Mouse (Mus musculus): ENCODE results near the gene Plekha4. TPM values are rescaled to one million over a fixed set of nuclear protein-coding genes. Genes with fewer than 3 reads are reported as not detected.

The Plekha4 gene
- under 1 TPM in 1 of 2 experiments, not detected in 1; 0.15 TPM for total RNA-seq (2023)

DNA sequence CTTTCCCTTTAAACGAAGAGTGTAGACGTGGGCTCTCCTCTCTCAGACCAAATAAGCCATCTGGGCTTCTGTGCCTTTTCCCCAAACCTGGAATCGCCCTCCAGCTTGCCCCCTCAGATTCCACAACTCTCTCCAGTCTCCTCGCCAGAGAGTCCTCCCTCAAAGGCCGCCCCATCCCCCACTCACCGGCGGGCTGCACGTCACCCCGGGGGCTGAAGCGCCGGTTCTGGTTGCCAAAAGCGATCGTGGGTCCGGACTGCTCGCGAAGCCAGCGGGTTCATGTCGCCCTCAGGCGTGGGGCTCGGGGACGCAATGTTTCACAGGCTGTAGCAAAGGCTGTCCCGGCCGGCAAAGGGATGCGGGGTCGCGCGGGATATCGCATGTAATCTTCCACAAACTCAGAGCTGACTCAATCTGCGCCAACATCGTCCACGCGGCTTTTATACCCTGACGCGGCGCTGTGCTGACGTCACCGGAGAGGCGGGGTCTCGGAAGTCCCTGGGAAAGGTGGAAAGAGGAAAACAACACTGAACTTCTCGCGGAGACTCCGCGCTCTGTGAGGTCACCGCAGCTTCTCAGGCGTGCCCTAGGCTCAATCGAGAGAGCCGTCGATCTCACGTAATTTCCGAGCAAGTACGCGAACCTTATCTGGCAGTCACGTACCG, at the start of gene Plekha4, which contains the start of gene Ppp1r15a:
Gene Plekha4 (plus strand): TSS at position 522 of the 665 bp plus-strand sequence.
Gene Ppp1r15a (minus strand): TSS at position 460 of the 665 bp plus-strand sequence.

DNA sequence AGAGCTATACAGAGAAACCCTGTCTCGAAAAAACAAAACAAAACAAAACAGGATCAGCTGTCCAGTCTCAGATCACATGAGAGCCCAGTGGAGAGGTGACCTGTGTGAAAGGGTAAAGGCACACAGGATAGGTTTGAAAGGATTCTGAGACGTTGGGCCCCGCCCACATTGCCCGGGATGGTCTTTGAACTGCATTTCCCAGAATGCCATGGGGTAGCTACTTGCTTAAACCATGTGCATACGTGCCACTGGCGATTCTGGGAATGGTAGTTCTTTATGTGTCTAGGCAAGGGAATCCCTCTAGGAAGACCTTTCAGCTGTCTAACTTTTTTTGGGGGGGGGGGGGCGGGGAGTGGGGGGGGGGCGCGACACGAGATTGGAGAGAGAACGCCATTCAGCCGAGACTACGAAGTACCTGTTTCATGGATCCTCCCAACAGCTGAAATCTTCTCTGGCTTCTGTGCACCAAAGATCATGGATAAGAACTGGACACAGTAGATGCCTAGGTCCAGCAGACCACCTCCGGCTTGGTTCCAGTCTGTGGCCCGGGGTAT, 44.7 kb upstream of the Plekha4 start, which contains the start of gene Tulp2:
Gene Tulp2 (plus strand): TSS at position 504 of the 554 bp plus-strand sequence.

DNA sequence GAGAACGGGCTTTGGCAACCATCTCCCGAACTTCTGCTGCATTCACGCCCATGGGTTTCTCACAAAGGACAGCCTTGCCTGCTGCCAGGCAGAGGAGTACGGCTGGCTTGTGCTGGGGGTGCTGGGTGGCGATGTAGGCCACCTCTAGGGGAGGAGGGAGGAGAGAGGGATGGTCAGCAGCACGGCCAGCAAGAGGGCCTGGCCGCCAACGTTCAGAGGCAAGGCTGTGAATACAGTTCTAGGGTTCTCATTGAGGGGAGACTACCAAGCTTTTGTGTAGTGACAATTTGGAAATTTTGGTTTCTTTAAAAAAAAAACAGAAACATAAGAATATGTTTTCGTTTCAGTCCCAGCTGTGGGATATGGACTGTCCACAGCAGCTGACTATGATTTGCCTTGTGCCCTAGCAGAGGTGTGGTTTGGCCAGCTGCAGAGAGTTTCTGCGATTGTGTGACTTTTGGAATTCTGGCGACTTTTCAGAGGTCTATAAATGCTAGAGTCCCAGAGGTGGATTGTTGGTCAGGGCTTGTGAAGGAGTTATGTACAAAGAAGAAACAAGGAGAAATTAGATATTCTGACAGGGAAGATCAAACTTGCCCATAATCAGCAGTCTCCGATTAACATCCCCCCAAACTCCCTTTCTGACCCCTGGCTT, 39.2 kb upstream of the Plekha4 start, which contains the start of gene Gm45808:
Gene Gm45808 (minus strand): TSS at position 51 of the 655 bp plus-strand sequence.

DNA sequence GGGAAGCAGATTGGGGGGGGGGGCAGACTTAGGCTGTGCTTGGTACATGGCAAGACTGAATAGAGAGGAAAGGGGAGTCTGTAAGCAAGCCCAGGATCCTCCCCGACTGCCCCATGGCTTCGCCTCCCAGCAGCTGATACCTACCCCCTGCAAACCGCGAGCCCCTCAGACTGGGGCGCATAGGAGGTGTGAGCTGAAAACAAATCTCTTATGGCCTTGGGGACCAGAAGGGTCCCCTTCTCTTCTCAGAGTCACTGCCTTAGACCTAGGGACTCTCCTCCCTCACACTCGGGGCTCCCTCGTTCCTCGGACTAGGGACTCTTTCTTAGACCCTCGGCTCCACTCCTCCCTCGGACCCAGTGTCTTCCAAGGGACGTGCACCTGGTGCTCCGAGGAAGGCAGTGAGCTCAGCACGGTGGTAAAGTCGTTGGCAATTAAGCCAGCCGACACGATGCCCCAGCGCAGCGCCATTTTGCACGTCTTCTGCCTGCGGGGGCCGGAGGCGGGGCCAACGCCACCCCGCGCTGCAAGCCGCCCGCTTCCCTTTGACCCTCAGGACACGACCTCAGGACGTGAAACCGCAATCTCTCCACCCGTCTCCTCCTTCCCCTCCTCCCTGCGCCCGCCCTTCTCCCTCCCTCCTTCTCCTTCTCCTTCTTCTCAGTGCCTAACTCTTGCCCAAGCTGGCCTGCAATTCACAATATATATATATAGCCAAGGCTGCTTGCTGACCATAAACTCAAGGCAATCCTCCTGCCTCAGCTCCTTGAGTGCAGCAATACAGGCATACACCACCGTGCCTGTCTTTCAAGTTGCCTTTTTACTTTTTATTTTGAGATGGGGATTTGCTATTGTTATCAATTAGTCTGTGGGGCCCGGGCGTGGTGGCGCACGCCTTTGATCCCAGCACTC, 37.6 kb upstream of the Plekha4 start, which contains the start of gene Dhdh:
Gene Dhdh (minus strand): TSS at position 513 of the 912 bp plus-strand sequence.

DNA sequence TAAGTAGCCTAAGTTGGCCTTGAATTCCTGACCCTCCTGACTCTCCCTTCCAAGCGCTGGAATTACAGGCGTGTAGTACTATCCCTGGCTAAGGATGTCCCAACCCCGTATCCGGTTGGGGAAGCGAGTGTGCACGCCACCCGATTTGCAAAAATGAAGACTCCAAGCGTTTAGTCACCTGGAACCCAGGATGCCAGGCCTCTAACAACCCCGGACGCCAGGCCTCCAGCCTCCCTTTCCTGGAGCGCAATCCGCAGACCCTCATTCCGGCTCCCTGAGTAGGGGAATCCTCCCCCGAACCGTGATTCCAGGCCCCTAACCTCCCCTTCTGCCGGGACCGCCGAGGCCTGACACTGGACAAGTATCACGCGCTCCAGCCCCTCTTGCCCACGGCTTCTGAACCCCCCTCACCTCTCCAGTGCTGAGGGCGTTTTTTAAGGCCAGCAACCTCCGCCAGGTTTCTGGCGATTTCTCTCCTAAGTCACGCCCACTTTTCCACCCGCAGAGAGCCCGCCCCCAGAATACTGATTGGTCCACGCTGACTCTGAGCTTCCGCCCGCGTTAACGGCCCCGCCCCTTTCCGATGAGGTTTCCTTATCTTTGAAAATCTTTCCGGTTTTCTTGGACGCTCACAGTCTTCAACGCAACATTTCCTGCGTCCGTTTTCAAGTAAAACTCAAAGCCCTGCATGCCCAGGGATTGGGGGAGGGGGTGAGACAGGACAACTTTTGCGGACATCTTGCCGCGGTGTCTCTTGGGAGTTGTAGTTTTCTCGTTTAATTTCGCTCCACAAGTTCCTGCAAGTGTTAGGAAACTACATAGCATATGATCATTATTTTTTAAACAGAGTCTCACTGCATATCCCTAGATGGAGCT, 16.0 kb upstream of the Plekha4 start, which contains the start of gene Nucb1:
Gene Nucb1 (minus strand): TSS at position 495 of the 876 bp plus-strand sequence.

DNA sequence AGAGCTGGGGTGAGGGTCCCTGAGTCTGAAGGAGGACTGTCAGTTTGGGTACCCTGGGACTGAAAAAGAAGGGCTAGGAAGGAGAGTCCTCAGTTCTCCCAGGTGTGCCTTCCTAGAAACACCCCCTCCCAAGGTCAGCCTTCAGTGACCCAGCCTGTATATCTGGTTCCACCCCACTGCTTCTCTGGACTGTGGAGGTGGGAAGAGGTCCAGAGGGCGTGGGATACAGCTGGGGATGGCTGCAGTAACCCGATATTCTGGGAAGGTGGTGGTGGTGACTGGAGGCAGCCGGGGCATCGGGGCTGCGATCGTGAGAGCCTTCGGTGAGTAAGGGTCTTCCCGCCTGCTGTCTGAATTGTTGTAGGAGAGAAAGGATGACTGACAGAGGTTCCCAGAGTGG, 28.6 kb downstream of the Plekha4 start, which contains the start of gene Hsd17b14:
Gene Hsd17b14 (plus strand): TSS at position 150 of the 400 bp plus-strand sequence.

DNA sequence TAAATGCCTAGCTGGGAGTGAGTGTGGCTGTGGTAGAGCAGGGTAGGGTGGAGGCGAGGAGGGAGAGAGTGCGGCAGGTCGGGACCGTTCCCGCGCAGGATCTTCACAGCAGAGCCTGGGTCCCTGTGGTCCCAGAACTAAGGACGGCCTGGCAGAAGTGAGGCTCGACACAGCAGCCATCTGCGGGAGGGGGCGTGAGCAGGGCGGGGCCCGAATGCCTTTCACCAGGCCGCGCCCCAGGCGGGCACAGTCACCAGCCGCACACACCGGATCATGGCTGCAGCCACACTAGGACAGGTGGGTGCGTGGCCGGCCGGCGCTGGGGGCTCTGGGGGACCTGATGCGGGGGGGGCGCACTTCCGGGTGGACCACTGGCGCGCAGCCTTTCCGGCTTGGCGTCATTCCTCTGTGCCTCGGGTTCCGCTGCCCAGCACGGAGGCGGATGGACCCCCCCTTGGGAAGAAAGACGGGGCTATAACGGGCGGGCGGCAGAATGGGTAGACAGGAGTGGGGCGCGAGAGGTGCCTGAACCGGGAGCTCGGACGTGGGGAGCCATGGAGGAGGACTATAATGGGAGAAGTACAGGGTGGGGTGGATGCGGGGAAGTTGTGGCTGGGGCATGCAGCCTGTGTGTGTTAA, 44.1 kb downstream of the Plekha4 start, which contains the start of gene Bcat2:
Gene Bcat2 (plus strand): TSS at position 51 of the 639 bp plus-strand sequence.

Other genes starting within 250 kb of the Plekha4 start
- under 1 TPM in 1 of 2 experiments, not detected in 1; 0.24 TPM for gene Slc6a21, start 248.8 kb upstream of the Plekha4 start, total RNA-seq (2023)
- 1 to 10 TPM; 2.3 to 4.8 TPM for gene Trpm4, start 192.6 kb upstream of the Plekha4 start, total RNA-seq (2023)
- gene Hrc, start 191.0 kb upstream of the Plekha4 start, total RNA-seq (2023) = under 1 TPM in 1 of 2 experiments, not detected in 1; 0.68 TPM
- gene Ppfia3, start 159.3 kb upstream of the Plekha4 start, total RNA-seq (2023) = under 1 TPM in 1 of 2 experiments, not detected in 1; 0.31 TPM
- gene Lin7b, start 155.7 kb upstream of the Plekha4 start, total RNA-seq (2023) = under 1 TPM in 1 of 2 experiments, not detected in 1; 0.66 TPM
- 100 to 1,000 TPM; 256 to 279 TPM for gene Snrnp70, start 130.6 kb upstream of the Plekha4 start, total RNA-seq (2023)
- not detected for gene Kcna7, start 120.7 kb upstream of the Plekha4 start, total RNA-seq (2023)
- not detected for gene Ntf5, start 112.6 kb upstream of the Plekha4 start, total RNA-seq (2023)
- gene Lhb, start 105.5 kb upstream of the Plekha4 start, total RNA-seq (2023) = not detected
- 10 to 100 TPM; 58.1 to 59.5 TPM for gene Gys1, start 91.5 kb upstream of the Plekha4 start, total RNA-seq (2023)
- 10 to 100 TPM; 39.6 to 42.2 TPM for gene Ruvbl2, start 88.2 kb upstream of the Plekha4 start, total RNA-seq (2023)
- 1,000 to 10,000 TPM; 1,390 to 1,483 TPM for gene Ftl1, start 66.4 kb upstream of the Plekha4 start, total RNA-seq (2023)
- 10 to 100 TPM; 42.0 to 45.1 TPM for gene Bax, start 59.4 kb upstream of the Plekha4 start, total RNA-seq (2023)
- not detected for gene Tulp2, start 44.5 kb upstream of the Plekha4 start, total RNA-seq (2023)
- gene Gm45808, start 39.5 kb upstream of the Plekha4 start, total RNA-seq (2023) = 1 to 10 TPM; 1.2 to 2.5 TPM
- gene Dhdh, start 37.5 kb upstream of the Plekha4 start, total RNA-seq (2023) = 1 to 10 TPM; 5.9 to 6.1 TPM
- 100 to 1,000 TPM; 111 to 114 TPM for gene Nucb1, start 15.9 kb upstream of the Plekha4 start, total RNA-seq (2023)
- gene Ppp1r15a, start 62 bp upstream of the Plekha4 start, total RNA-seq (2023) = 100 to 1,000 TPM; 253 to 370 TPM
- gene Hsd17b14, start 28.6 kb downstream of the Plekha4 start, total RNA-seq (2023) = not detected
- 10 to 100 TPM; 39.9 to 42.5 TPM for gene Bcat2, start 43.8 kb downstream of the Plekha4 start, total RNA-seq (2023)
- not detected for gene Fgf21, start 89.2 kb downstream of the Plekha4 start, total RNA-seq (2023)
- gene Fut1, start 91.0 kb downstream of the Plekha4 start, total RNA-seq (2023) = under 1 TPM in 1 of 2 experiments, not detected in 1; 0.22 TPM
- gene Izumo1, start 95.5 kb downstream of the Plekha4 start, total RNA-seq (2023) = not detected
- 1 to 10 TPM; 1.9 to 2.0 TPM for gene Rasip1, start 101.2 kb downstream of the Plekha4 start, total RNA-seq (2023)
- gene Mamstr, start 113.6 kb downstream of the Plekha4 start, total RNA-seq (2023) = under 1 TPM; 0.13 to 0.73 TPM
- gene Fut2, start 140.1 kb downstream of the Plekha4 start, total RNA-seq (2023) = not detected
- gene Ntn5, start 157.7 kb downstream of the Plekha4 start, total RNA-seq (2023) = not detected
- under 1 TPM in 1 of 2 experiments, not detected in 1; 0.26 TPM for gene Sec1, start 168.1 kb downstream of the Plekha4 start, total RNA-seq (2023)
- not detected for gene Car11, start 173.5 kb downstream of the Plekha4 start, total RNA-seq (2023)
- 1 to 10 TPM; 5.3 TPM for gene Dbp, start 178.8 kb downstream of the Plekha4 start, total RNA-seq (2023)
- gene Rpl18, start 189.1 kb downstream of the Plekha4 start, total RNA-seq (2023) = 100 to 1,000 TPM; 782 to 910 TPM
- 10 to 100 TPM; 39.2 to 41.2 TPM for gene Sphk2, start 191.7 kb downstream of the Plekha4 start, total RNA-seq (2023)
- gene Fam83e, start 194.9 kb downstream of the Plekha4 start, total RNA-seq (2023) = under 1 TPM; 0.55 to 0.64 TPM
- not detected for gene Spaca4, start 199.5 kb downstream of the Plekha4 start, total RNA-seq (2023)